In the genomic region with DNA sequence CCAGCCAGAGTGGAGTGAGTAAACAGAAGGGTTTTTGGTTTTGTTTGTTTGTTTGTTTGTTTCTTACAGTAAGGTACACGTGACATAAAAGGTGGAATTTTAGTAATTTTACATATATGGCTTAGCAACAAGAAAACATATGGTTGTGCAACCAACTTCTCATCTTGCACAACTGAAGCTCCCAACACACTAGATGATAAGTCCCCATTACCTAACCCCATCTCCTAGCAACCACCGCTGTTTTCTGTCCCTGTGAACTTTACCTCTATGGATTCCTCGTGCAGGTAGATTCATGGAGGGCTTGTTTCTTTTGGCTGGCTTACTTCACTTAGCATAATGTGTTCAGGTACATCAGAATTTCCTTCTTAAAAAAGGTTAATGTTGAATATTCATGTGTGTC, we compare ENCODE assay signal across 26 mouse cellular contexts. TPM values are rescaled to one million over a fixed set of nuclear protein-coding genes. Genes with fewer than 3 reads are reported as not detected.
DNase-seq lines count a peak whose midpoint lies in the region; ATAC-seq lines count a peak whose summit lies in the region.
"Had no signal": no experiment of that assay in that cellular context is flagged by ENCODE, and none has a peak within 500 bp of the region (broad histone marks: within the 10 kb centered on the region; RNA-seq: fewer than 3 reads in every experiment).

No protein-coding gene starts in this region.

- peak; percentile 30 for ATAC-seq in granulocyte monocyte progenitor cell, adult 5-6 weeks (replicated peaks; ENCODE audit: poor library complexity, severe bottlenecking)
- ATAC-seq: hindbrain, postnatal 0 days; intestine, embryonic 15.5 days; midbrain, embryonic 16.5 days; Patski had no signal

- DNase-seq in lung, postnatal 25 days (ENCODE audit: low spot score), result peak; percentile 48
- DNase-seq in lung, postnatal 14 days, result no peak
- DNase-seq in NIH3T3 (ENCODE audit: low read depth), result peak; percentile 25
- peak; percentile 54 for DNase-seq in yolk sac, embryonic 10.5 days (ENCODE audit: low spot score)
- no peak for DNase-seq in ovary, postnatal 10 days (ENCODE audit: low spot score)
- DNase-seq in right cerebral cortex, postnatal 14 days, result no peak
- DNase-seq: adrenal gland, postnatal 10 days; cerebellum, adult 2 months; cerebellum, postnatal 14 days; gastrocnemius, postnatal 14 days; heart, adult 18-20 months; heart, postnatal 36 days; kidney, adult 2 months; kidney, postnatal 36 days; thymus, postnatal 14 days had no signal

RNA-seq across cellular contexts. Expression of a gene that starts 2.0 kb away (rescaled TPM):
- total RNA-seq in granulocyte monocyte progenitor cell, adult 5-6 weeks (2014; fragmentation: Nextera tagmentation), result 2.4 and 2.5 TPM in 2 replicates
- total RNA-seq in granulocyte monocyte progenitor cell, adult 5-6 weeks (2017), result 5.3 and 16.5 TPM in 2 replicates

RNA-seq across cellular contexts. Expression of a gene that starts 16.8 kb away (rescaled TPM):
- 20.8 and 24.8 TPM in 2 replicates for total RNA-seq in granulocyte monocyte progenitor cell, adult 5-6 weeks (2014; fragmentation: Nextera tagmentation)
- total RNA-seq in granulocyte monocyte progenitor cell, adult 5-6 weeks (2017), result 9.0 and 11.1 TPM in 2 replicates

RNA-seq across cellular contexts. Expression of a gene that starts 32.7 kb away (rescaled TPM):
- total RNA-seq in granulocyte monocyte progenitor cell, adult 5-6 weeks (2014; fragmentation: Nextera tagmentation), result not detected in 2 replicates
- not detected in 2 replicates for total RNA-seq in granulocyte monocyte progenitor cell, adult 5-6 weeks (2017)
- total RNA-seq: adrenal gland, postnatal 10 days; G1E; gastrocnemius, postnatal 14 days; heart, adult 18-20 months; heart, postnatal 36 days; hindbrain, postnatal 0 days; layer of hippocampus, adult 8-10 months; layer of hippocampus, postnatal 25 days; left cerebral cortex, adult 8-10 months; left cerebral cortex, postnatal 36 days; neutrophil, adult 5-6 weeks had no signal

RNA-seq across cellular contexts. Expression of a gene that starts 49.7 kb away (rescaled TPM):
- not detected in 2 replicates for total RNA-seq in granulocyte monocyte progenitor cell, adult 5-6 weeks (2014; fragmentation: Nextera tagmentation)
- total RNA-seq in granulocyte monocyte progenitor cell, adult 5-6 weeks (2017), result not detected in 2 replicates
- total RNA-seq: adrenal gland, postnatal 10 days; G1E; gastrocnemius, postnatal 14 days; heart, adult 18-20 months; heart, postnatal 36 days; hindbrain, postnatal 0 days; layer of hippocampus, adult 8-10 months; layer of hippocampus, postnatal 25 days; left cerebral cortex, adult 8-10 months; left cerebral cortex, postnatal 36 days; neutrophil, adult 5-6 weeks had no signal

Comparison
In these comparisons a context has a peak if more than half of its experiments do, and no peak if none do; other contexts are left out.
1. DNase-seq: peak in lung, postnatal 25 days (single experiment), NIH3T3 (single experiment) and yolk sac, embryonic 10.5 days (single experiment); none in lung, postnatal 14 days (single experiment), ovary, postnatal 10 days (single experiment) and right cerebral cortex, postnatal 14 days (single experiment).